Mouse (Mus musculus) ovary, postnatal 10 days (tissue): ENCODE data around the gene Etv3.
"Not testable (repeated sequence)": the region's sequence is repeated elsewhere in the genome, so short reads cannot be mapped to it uniquely, and the experiment has no call there.

Experiments used
- DNase-seq: peaks from one replicate; pipeline ENCODE4 v3.0.0; 2022; ENCODE audit warnings: low spot score

Gene Etv3

DNA sequence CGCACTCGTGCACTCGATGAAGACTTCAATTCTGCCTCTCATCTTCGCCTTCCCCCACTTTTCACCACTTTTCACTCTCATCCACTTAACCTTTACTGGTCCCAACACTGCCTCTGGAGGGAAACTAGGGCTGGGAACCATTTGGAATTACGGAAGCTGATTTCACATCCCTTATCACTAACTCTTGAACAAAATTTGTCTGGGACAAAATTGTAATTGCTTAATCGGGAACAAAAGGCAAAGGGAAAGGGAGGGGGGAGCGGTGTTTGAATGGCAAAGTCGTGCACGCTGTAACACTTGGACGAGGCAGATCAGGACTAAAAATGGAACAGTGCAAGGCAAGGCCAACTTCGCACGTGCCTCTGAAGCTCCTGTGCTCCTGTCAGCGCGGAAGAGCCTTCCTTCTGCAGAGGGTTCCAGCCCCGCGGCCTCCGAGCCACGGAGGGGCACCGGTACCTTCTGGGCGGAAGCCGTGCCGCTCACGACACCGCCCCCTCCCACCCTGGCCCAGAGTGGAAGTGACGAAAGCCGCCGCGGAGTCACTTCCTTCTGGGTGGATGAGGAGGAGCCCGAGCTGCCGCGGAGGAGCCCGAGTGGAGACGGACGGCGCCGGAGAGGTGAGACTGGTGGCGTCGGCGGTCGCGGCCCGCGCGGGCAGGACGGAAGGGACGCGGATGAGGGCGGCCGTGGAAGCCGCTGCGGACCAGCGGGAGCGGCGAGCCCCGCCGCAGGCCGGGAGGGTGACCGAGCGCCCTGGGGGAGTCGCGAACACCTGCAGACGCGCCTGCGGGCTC is at the start of gene Etv3:
Etv3 (plus strand) TSS at position 365 of the 794 bp plus-strand sequence.
- DNase-seq, result peak; percentile 69

DNA sequence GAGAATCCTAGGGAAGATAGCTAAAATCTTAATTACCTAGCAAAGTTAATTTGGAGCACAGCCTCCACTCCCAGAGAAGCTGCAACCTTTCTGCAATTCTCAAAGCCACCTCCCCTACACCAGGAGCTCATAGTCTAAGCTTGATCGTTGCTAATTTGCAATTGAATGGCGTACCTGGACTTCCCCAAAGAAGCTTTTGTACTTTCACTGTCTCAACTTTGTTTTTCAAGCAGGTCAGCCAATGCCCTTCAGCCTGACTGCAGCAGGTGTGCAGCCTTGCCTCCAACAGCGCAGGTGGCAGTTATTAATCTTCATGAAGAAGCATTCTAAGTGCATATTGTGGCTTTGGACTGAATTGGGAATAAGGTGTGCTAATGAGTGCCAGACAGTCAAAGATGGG is 47.3 kb upstream of the Etv3 start:
- DNase-seq, result not testable (repeated sequence)

DNA sequence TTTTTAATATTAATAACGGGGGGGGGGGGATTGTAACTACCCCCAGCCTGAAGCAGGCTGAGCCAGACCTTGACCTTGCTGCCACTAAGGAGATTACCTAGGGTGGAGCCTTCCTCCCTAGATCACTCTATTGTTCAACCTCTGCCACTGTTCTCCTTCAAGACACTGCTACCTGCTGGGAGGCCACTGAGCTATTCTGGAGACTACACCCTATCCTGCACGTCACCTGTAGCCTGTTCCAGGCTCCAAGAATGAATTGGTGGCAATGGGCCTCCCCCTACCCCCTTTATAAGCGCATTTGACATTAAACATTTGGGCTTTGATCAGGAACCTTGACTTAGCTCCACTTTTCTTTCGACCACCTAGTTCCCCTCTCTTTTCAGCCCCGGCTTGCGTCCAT is 46.6 kb upstream of the Etv3 start:
- not testable (repeated sequence) for DNase-seq

DNA sequence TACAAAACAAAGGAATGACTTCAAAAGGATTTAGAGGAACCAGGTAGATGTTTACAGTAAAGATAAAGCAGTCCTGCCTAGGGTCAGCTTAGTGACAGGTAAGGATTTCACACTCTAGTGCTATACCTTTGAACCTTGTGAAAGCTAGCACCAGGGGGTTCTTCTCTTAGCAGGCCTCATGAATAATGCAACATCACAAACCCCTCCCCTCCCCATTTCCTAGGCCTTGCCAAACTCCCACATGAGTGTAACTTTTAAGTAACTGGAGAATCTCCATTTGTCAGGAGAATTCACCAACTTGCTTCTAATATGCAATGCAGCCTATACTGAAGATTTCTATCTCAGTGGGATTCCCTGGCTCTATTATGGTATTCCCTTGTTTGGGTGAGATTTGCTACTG is 46.0 kb upstream of the Etv3 start:
- not testable (repeated sequence) for DNase-seq

DNA sequence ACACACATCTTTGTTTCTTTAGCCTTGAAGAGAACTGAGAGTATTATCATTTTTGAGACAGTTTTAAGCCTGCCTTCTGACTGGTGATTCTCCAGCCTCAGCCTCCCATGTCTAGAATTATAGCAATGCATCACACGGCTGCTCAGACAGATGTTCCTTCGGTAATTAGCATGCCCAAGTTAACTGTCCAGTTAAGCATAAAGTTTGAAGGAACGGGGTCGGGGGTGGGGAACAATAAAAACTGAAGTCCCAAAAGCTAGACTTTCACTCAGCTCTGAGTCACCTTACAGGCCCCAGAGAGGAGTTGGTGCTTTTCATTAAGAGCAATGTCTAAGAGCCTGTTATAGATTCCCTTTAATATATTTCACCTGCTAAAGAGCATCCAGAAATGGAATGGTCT is 37.8 kb upstream of the Etv3 start:
- DNase-seq, result no peak

DNA sequence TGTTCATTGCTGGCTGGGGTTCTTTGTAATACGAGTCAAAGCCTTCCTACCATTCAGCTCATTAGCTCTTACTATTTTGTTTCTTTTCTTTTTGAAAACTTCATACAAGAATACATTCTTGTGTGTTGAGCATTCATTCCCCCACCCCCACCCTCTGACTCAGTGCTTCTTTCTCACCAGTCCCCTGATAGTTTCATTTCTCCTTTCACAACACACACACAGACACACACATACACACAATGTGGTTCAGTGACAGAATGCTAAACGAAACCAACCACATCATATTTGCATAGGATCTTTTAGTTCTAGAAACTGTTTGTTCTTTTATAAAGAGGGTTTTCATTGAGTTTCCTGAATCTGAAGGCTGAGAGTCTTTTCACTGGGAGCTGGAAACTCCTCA is 37.3 kb upstream of the Etv3 start:
- no peak for DNase-seq

DNA sequence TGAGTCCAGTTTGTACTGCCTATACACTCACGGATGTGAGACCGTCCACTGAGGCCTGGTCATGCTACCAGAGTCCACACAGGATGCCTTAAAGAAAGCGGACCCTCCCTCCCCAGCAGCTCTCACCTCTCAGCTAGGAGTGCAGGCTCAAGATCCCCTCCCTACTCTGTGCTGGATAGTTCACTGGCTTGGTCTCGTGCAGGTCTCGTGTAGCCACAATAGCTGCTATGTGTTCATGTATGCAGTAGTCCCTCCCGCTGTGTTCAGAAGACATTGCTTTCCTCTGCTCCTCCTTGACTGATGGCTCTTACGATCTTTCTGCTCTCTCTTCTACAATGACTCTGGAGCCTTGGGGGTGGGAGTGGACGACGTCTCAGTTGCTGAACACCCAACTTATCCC is 26.9 kb upstream of the Etv3 start:
- no peak for DNase-seq

DNA sequence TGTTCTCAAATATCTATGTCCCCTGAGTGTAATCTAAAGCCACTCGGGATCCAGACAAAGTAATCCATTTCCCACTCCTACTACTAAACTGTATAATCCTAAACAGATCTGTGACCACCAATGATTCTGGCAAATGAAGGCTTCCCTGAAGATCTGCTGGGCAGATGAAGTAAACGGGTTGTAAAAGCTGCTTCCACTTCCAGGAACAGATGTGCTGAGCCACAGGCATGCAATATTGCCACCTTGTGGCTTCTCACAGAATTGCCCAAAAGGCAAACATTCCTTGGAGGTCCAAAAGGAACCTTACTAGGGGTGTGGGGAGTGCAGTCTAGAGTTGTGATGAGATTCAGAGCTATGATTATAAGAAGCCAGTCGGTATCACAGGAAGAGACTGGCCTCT is 26.1 kb upstream of the Etv3 start:
- peak; percentile 56 for DNase-seq

DNA sequence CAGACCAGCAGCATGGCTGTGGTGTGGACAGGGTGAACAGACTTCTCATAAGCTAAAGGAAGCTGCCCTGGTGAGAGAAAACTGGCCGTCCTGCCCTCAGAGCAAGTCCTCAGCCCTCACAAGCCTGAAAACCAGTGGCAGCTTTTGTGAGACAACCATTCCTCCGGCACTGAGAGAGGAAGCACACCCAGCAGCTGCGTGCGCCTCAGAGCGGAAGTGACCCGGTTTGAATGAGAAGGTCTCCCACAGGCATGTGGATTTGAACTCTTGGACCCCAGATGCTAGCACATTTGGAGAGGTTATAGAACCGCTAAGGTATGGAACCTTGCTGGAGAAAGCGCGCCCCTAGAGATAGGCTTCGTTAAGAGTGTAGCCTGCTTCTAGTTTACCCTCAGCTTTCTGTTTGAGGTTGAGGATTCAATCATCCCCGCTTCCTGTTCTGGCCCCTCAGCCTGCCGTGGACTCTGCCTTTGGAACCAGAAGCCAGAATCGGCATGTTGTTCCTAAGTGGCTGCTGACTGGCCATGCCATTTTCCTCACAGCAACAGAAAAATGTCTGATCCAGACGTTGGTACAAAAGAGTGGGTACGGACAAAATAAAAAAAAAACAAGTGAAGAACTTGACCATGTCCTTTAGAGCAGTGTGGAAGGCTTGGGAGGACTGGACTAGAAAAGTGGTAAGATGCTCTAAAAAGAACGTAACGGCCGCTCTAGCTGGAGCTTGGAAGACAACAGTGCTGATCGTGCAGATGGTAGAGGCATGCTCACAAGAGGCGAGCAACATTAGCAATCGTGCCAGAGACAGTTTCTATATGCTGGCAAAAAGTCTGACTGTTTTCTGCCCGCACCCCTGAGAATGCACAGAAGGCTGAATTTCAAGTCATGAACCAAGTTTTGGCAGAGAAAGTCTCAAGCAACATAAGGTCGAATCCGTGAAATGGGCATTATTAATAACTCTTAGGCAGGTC is 24.8 kb upstream of the Etv3 start:
- DNase-seq, result no peak

DNA sequence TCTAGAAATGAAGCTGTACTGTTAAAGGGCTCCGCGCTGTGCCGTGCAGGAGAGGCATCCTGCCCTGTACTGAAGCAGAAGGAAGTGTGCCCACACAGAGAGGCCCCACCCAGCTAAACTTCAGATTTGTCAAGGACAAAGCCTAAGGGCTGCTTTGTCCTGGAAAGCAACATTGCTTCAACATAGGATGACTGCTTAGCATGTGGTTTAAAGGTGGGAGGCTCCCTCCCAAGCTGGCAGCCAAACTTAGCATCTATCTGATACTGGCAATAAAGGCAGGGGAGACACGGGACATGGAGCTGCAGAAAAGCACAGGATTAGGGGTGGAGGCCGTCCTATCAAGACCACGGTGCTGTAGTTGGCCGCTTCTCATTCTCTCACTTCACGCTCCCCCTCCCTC is 24.1 kb upstream of the Etv3 start:
- no peak for DNase-seq

DNA sequence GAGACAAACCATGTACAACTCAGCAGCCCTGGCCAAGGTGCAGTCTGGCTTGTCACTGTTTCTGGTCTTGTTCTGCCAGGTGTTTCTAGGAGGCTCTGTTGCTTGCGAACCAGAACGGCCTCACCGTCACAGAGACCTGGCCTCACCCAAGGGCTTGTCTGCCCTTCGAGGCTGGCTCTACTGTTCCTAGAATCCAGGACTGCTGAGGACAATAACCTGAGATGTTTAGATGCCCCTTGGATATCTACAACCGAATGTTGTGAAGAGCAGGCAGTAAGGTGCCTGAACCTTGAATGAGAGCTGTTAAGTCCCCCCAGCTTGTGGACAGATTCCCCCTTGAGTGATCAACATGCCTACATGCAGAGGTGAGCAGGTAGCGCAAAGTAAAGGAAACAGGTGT is 22.4 kb upstream of the Etv3 start:
- DNase-seq, result no peak

DNA sequence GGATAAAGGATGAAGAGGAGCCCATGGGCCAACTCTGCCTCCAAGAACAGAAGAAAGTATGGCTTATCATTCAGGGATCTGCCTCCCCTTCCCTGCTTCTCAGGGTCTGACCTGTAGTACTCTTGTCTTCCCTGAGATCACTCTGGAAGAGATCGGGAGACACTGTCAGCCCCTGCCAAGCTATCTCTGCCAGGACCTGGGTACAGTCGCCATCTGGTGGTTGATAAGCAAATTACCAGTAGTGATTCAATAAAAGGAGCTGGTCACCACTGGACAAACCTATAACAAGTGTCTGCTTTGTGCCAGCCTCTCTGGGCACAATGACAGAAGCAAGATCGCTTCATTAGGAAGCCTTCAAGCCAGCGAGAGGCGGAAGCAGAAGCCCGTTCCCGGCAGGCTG is 20.9 kb upstream of the Etv3 start:
- DNase-seq, result no peak

DNA sequence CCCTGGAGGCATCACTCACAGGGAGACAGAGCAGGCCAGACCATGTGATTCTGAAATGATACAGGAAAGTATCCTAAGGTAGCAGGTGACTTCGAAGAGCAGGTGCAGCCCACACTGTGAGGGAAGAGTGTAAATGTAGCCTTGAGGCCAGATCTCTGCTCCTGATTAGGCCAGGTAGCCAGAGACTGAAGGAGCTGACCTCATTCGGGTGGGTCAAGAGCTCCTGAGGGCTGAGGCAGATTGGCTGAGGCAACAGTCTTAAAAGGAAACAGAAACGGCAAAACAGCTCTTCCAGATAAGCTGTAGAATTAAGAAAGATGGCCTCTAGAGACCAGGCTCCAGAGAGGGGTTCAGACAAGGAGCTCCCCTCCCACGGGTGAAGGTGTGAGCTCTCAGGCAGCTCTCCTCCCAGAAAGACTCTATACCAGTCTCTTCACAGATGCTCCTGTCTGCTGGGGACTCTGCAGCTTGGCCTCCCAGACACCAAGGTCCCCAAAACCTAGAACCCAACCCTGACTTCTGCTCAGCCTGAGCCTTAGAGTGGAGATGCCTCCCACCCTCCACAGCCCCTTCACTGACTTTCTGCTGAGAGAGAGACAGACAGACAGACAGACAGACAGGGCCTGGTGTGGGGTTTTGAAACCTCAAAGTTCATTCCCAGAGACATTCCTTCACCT is 20.3 kb upstream of the Etv3 start:
- DNase-seq, result no peak

DNA sequence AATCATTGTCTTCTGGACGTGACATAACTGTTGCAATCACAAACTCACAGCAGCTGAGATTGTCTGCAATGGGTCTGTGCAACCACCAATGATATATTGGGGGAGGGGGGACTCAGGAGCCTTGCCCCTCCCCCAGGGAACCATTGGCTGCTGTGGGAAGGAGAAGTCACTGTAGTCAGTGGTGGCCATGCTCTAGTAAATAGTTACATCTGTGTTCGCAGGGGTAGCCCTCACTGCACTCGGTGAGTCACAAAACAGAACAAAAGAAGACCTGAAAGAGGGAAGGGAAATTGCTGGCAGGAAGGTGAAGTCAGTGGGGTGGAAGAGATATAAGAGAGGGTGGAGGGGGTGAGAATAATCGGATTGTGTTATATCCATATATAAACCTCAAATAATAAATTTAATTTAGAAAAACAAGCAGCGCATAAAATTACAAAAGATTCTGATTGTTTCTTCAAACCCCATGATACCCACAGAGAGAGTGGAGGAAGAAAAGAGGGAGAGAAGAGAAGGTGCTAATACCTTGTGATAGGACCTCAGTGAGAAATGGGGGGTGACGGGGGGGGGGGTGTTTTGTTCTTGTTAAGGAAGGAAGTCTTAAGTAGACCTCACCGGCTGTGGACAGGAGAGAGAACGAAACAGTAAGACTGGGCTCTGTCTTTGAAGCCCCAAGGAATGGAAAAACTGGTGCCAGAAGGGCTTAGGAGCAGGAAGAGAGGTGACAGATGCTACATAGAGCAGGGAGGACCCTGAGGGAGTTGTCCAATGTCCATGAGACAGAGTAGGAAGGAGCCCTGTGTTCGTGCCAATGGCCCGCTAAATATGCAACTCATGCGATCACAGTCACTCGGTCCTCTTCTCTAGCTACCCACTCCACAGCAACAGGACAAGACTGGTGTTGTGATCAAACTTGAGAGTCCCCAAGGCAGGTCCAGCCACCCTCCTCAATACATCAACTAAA is 18.5 kb upstream of the Etv3 start:
- DNase-seq, result no peak

DNA sequence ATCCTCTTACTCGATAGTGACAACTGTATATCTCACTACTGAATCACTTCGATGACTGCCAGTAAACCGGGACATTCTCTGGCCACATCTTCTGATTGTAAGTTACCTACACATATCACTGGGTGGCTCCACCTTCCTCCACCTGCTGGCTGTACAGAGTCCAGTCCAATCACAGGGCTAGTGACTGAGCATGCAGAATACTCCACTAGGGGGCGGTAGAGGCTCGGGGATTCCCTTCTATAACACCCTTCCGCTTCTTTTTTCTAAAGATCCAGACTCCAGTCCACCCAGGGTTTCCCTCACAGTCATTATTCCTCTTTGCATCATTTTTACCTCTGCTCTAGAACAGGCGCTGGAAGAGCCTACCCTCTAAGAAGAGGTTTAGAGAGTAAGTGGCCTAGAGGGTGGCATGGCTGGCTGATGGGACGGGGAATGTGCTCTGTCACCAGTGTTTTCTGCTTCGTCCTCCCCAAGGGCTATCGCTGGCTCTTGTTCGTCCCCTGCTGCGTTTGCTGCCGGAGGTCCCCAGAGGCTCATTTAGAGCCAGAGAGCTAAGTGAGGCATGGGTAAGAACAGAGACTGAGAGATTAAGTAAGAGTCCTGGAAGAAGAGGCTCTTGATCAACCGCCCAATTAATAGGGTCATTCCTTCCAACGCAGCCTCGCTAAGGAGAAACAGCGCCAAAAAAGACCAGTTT is 16.9 kb upstream of the Etv3 start:
- peak; percentile 70 for DNase-seq

DNA sequence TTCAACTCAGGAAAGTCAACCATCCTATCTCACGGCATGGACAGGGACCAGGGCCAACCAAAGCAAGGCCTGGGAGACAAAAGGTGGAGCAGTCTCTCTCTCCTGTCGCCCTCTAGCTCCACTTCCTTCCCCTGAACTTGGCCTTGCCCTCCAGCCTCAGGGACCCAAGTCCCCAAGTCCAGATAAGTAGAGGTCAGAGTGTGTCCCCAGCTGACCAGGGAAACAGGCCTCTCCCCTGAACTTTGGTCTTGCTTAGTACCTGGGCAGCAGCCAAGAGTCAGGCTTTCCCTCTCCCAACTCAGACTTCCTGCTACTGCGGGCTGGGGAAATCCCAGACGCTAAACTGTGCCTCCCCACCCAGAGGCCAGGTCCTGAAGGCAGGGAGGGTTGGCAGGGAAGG is 16.1 kb upstream of the Etv3 start:
- no peak for DNase-seq

DNA sequence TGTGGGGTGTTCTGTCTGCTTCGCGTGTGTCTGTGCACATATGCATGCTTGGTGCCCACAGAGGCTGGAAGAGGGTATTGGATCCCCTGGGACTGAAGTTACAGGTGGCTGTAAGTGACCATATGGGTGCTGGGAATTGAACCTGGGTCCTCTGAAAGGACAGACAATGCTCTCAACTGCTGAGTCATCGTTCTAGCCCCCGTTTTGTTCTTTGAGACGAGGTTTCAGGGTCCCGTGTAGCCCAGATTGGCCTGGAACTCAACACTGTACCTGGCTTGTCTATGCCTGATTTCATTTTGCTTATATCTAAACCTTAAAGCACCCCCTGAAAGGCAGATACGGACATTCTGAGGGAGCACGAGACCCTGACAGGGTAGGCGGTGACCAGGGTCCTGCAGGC is 14.4 kb upstream of the Etv3 start:
- DNase-seq, result no peak

DNA sequence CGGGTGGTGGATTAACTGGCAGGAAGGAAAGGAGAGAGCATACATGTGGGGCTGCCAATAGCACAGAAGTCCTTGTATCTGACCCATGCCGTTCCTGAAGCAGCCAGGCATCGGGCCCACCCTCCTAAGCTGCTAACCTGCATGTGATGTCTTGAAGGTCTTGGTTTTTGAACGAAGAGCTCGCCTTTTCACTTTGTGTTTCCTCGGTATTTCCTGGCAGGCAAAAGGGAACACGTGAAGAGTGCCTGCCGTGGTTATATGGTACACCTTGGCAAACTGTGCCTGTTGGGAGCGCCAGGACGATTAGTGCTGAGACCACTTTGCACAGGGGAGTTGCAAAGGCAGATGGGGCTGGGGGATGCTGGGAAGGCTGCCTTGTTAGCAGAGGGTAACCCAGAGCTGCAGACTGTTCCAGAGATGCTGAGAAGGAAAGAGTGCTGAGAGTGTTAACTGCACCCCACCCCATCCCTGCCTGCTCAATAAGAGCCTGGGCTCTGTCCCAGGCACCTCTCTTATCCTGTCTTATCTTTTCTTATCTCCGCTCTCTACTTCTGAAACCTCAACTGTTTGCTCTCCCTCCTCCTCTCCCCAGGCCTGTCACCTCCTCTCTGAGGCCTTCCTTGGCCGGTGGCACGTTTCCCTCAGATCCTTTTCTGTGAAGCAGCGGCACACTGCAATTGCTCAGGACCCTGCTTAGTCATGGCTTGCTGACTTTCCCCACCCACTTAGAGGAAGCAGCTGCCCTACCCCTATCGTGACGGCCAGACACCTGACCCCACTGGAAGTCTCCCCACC is 13.0 kb upstream of the Etv3 start:
- DNase-seq, result no peak

DNA sequence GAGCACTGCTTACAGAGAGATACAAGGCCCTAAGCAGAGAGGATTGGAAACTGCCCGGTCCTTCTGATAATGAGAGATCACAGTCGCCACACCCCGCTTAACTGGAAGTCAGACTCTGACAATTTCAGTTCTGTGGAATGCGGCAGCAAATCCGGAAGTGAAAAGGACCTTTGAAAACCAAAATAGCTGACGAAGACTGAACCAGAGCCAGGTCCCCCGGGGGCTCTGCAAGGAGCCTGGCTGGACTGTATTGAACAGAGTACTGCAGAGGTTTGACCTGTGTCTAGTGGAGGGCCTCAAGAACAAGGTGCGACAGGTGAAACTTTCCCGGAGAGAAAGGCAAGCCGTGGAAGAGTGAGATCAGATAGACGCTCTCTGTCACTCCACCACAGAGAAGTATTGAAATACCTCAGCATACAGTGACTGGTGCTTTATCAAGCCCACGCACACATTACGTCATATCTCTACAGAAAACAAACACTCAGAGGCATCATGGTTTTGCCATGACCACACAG is 9.6 kb upstream of the Etv3 start:
- no peak for DNase-seq

DNA sequence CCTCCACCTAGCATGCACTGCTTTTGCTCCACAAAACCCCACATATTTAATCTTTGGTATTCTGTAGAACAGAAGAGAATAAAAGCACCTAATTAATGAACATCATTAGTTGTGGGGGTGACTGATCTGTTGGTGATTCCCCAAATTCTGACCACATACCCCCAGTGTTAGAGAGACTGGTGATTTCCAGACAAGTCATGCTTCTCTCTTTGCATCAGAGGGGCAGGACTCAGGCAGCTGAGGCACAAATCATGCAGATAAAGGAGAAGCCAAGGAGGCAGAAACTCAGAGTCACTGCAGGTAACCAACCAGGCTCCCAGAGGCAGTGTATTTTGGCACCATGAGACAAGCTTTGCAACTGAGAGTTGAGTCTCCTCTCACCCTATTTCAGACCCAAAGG is 6.8 kb upstream of the Etv3 start:
- no peak for DNase-seq
